Mouse (Mus musculus) small intestine, adult 2 months (tissue): ENCODE measurements at regions not wholly inside any gene's neighbourhood (a gene's known extent, or its start where the extent isn't known, plus 50 kb on each side); places are given as distances from the start of the nearest gene placed in this dataset.

Source experiments
- H3K27ac ChIP-seq: fragments of 200-500 bp; 2 replicates; pipeline ENCODE4 v1.5.1; 2012; ENCODE audit warnings: low read depth, low read length, control low read depth, inconsistent platforms; ENCODE audit not compliant: insufficient read depth
- H3K27me3 ChIP-seq: fragments of 200-500 bp; 2 replicates; pipeline ENCODE4 v1.6.1; 2012; ENCODE audit warnings: mild to moderate bottlenecking, moderate library complexity, low read length, inconsistent platforms; ENCODE audit not compliant: control insufficient read depth, insufficient read depth
- H3K36me3 ChIP-seq: fragments of 200-500 bp; 2 replicates; pipeline ENCODE4 v1.6.1; 2012; ENCODE audit warnings: mild to moderate bottlenecking, low read length, control low read depth, inconsistent platforms; ENCODE audit not compliant: control insufficient read depth, insufficient read depth
- H3K4me1 ChIP-seq: fragments of 200-500 bp; 2 replicates; pipeline ENCODE4 v1.6.1; 2012; ENCODE audit warnings: low read length, inconsistent platforms, mixed read lengths; ENCODE audit not compliant: control insufficient read depth, insufficient read depth, insufficient read length
- H3K4me3 ChIP-seq: fragments of 200-500 bp; 2 replicates; pipeline ENCODE4 v1.5.1; 2012; ENCODE audit warnings: low read depth, mild to moderate bottlenecking, control low read depth, inconsistent platforms, low read length, moderate library complexity
- CTCF ChIP-seq: fragments of 200-500 bp; IDR thresholded peaks from 2 replicates; pipeline ENCODE4 v1.5.1; 2012; ENCODE audit warnings: low read depth, mild to moderate bottlenecking, control low read depth, inconsistent platforms, low read length, moderate library complexity, mixed read lengths; ENCODE audit not compliant: insufficient replicate concordance, insufficient read length; ENCODE audit errors: extremely low read depth
- POLR2A ChIP-seq: fragments of 200-500 bp; IDR thresholded peaks from 2 replicates; pipeline ENCODE4 v1.6.1; 2012; ENCODE audit warnings: low read depth, mild to moderate bottlenecking, control low read depth, inconsistent platforms, low read length, moderate library complexity
- WGBS: fragments of 180-500 bp; shearing (Covaris S2); methylation state at CpG from one replicate; pipeline ENCODE4 v1.1.7; 2018; 5-methylcytosine and 5-hydroxymethylcytosine counted together

- H3K27me3 ChIP-seq, result no peaks in the 10 kb centered on the region
- H3K4me3 ChIP-seq, result no peak overlapping the region
- H3K27ac ChIP-seq, result no peak overlapping the region
- H3K36me3 ChIP-seq, result no peaks in the 10 kb centered on the region
- 84% methylated on average over 8 of the region's 8 CpGs for WGBS
- TF ChIP-seq CTCF (no peak), POLR2A (no peak)
- H3K4me1 ChIP-seq, result 0 out of 2 replicates have a peak, but pooled peaks cover 2% of the 10 kb centered on the region
Observed at GRCm38 (mm10) chr14:33812266-33812665, 111.1 kb upstream of the Gdf10 start.

GRCm38 (mm10) chr14:33812772-33813171 is 110.6 kb upstream of the Gdf10 start:
- no peak overlapping the region for H3K27ac ChIP-seq
- WGBS, result 63% methylated on average over 4 of the region's 4 CpGs

GRCm38 (mm10) chr14:33813274-33813673 is 110.1 kb upstream of the Gdf10 start:
- 0 out of 2 replicates have a peak, but pooled peaks cover 2% of the 10 kb centered on the region for H3K4me1 ChIP-seq
- H3K27ac ChIP-seq, result no peak overlapping the region
- H3K4me3 ChIP-seq, result no peak overlapping the region
- no peaks in the 10 kb centered on the region for H3K27me3 ChIP-seq
- no peak for TF ChIP-seq POLR2A
- TF ChIP-seq CTCF, result no peak
- WGBS, result 46% methylated on average over 3 of the region's 3 CpGs
- H3K36me3 ChIP-seq, result no peaks in the 10 kb centered on the region

More at GRCm38 (mm10) chr14:33812772-33813171, 110.6 kb upstream of the Gdf10 start:
- Histone ChIP-seq H3K4me1 (0 out of 2 replicates have a peak, but pooled peaks cover 2% of the 10 kb centered on the region), H3K27me3 (no peaks in the 10 kb centered on the region), H3K36me3 (no peaks in the 10 kb centered on the region), H3K4me3 (no peak overlapping the region)
- TF ChIP-seq POLR2A (no peak), CTCF (no peak)

DNA sequence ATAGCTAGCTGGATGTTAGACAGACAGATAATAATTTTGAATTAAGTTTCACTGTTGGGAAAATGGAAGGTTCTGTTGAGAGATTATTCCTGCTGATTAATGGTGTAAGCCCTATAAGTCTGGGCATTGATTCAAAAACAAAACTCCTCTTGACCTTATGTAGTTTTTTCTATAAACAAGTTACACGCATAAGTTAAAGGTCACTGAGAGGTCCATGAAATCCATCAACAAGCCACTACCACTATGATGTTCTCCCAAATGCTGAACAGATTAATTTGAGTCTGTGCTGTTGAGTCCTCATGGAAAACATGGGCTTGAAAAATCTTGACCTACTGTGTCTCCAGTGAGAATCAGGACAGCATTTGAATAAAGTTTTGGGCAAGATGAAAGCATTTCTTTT is 109.3 kb upstream of the Gdf10 start:
- Histone ChIP-seq H3K36me3 (no peaks in the 10 kb centered on the region), H3K4me1 (0 out of 2 replicates have a peak, but pooled peaks cover 2% of the 10 kb centered on the region), H3K27me3 (no peaks in the 10 kb centered on the region), H3K4me3 (no peak overlapping the region), H3K27ac (no peak overlapping the region)
- TF ChIP-seq CTCF, result no peak
- no peak for TF ChIP-seq POLR2A
- 71% methylated on average over 1 of the region's 1 CpGs for WGBS

- H3K36me3 ChIP-seq, result no peaks in the 10 kb centered on the region
- no peak overlapping the region for H3K4me3 ChIP-seq
- H3K4me1 ChIP-seq, result no peaks in the 10 kb centered on the region
- no peak for TF ChIP-seq CTCF
- no peak for TF ChIP-seq POLR2A
- WGBS, result 69% methylated on average over 2 of the region's 2 CpGs
- no peak overlapping the region for H3K27ac ChIP-seq
- no peaks in the 10 kb centered on the region for H3K27me3 ChIP-seq
Observed at GRCm38 (mm10) chr14:33814599-33814998, 108.8 kb upstream of the Gdf10 start.

GRCm38 (mm10) chr14:33820541-33821260 is 102.7 kb upstream of the Gdf10 start:
- WGBS, result 81% methylated on average over 14 of the region's 14 CpGs
- H3K36me3 ChIP-seq, result no peaks in the 10 kb centered on the region
- no peaks in the 10 kb centered on the region for H3K4me1 ChIP-seq
- H3K4me3 ChIP-seq, result no peak overlapping the region
- H3K27ac ChIP-seq, result no peak overlapping the region
- H3K27me3 ChIP-seq, result no peaks in the 10 kb centered on the region
- TF ChIP-seq CTCF (no peak), POLR2A (no peak)

DNA sequence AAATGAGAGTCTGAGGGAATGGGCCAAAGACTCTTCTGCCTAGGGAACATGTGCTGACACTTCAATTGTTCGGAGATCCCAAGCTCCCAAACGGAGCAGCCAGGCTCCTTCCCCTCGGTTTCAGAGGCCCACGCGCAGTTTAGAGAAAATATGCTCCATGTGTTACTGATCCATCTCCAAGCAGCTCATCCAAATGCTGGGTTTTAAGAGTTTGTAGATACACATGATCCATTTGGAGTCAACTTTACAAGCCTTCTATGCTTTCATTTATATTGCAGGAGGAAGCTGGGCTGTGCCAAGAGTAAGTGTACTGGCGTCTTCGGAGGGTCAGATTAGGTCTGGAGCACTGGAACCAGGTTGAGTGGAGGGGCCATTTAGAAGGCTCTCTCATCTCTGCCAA is 102.0 kb upstream of the Gdf10 start:
- 87% methylated on average over 7 of the region's 7 CpGs for WGBS
- Histone ChIP-seq H3K27ac (no peak overlapping the region), H3K4me1 (no peaks in the 10 kb centered on the region), H3K4me3 (no peak overlapping the region), H3K27me3 (no peaks in the 10 kb centered on the region), H3K36me3 (no peaks in the 10 kb centered on the region)
- TF ChIP-seq POLR2A (no peak), CTCF (no peak)

DNA sequence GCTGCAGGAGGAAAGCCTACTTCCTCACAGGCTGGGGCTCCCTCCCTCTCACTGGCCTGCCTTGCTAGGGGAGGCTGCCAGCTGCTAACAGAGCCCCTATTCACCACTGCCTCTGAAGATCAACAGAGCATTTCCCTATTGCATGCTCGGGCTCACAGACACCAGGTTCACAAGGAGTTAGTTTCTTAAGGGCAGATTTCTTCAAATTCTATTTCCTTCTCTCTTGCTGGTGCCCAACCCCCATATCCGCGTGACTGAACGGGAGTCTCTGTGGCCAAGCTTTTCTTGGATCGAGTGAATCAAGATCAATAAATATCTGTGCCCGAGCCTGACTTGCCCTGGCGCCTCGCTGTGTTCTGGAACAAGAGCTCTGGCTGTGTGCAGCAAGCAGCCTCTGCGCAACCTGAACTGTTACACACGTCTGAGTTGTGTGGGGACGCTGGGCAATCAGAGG is 98.9 kb upstream of the Gdf10 start:
- Histone ChIP-seq H3K27ac (no peak overlapping the region), H3K4me1 (no peaks in the 10 kb centered on the region), H3K36me3 (no peaks in the 10 kb centered on the region), H3K4me3 (no peak overlapping the region), H3K27me3 (no peaks in the 10 kb centered on the region)
- TF ChIP-seq POLR2A (no peak), CTCF (no peak)
- WGBS, result 40% methylated on average over 11 of the region's 11 CpGs
